In genomic region chr11:53466231-53466971, GRCm38 (mm10) we compare ENCODE assay signal across 8 mouse cellular contexts. TPM values are rescaled to one million over a fixed set of nuclear protein-coding genes. Genes with fewer than 3 reads are reported as not detected.
DNase-seq lines count a peak whose midpoint lies in the region; ATAC-seq lines count a peak whose summit lies in the region.

No protein-coding gene starts in this region.

- H3K4me2 ChIP-seq in hindbrain, embryonic 11.5 days (replicated peaks; ENCODE audit: low read depth, low read length), result peak overlapping the region; percentile 40
- peak overlapping the region; percentile 62 for H3K4me2 ChIP-seq in lung, embryonic 16.5 days (ENCODE audit: low read depth, low read length)

- peak overlapping the region; percentile 25 for H3K4me3 ChIP-seq in hindbrain, embryonic 11.5 days (ENCODE audit: low read depth, low read length)
- peak overlapping the region; percentile 37 for H3K4me3 ChIP-seq in lung, embryonic 16.5 days (ENCODE audit: low read length)

- H3K27me3 ChIP-seq in hindbrain, embryonic 11.5 days (ENCODE audit: control insufficient read depth, insufficient read depth, low read length), result peaks cover 66% of the 10 kb centered on the region
- peaks cover 50% of the 10 kb centered on the region for H3K27me3 ChIP-seq in lung, embryonic 16.5 days (ENCODE audit: control insufficient read depth, insufficient read depth, low read depth, low read length)

- H3K9me3 ChIP-seq in hindbrain, embryonic 11.5 days (ENCODE audit: control insufficient read depth, low read length), result no peaks in the 10 kb centered on the region
- H3K9me3 ChIP-seq in lung, embryonic 16.5 days (ENCODE audit: control insufficient read depth, low read length), result no peaks in the 10 kb centered on the region

- peak; percentile 21; the same call in 1 of the 2 replicates for ATAC-seq in hindbrain, embryonic 11.5 days (ENCODE audit: low FRiP score)
- peak; percentile 65 for ATAC-seq in lung, embryonic 16.5 days (ENCODE audit: low read depth)

- WGBS in hindbrain, embryonic 11.5 days, result 3% methylated on average over 40 of the region's 40 CpGs
- 6% methylated on average over 40 of the region's 40 CpGs for WGBS in lung, embryonic 16.5 days

- H3K36me3 ChIP-seq in hindbrain, embryonic 11.5 days (ENCODE audit: control insufficient read depth, insufficient read depth, low read length), result no peaks in the 10 kb centered on the region
- H3K36me3 ChIP-seq in lung, embryonic 16.5 days (ENCODE audit: control insufficient read depth, insufficient read depth, low read length), result no peaks in the 10 kb centered on the region

- peaks cover 10% of the 10 kb centered on the region for H3K4me1 ChIP-seq in hindbrain, embryonic 11.5 days (replicated peaks; ENCODE audit: control insufficient read depth, insufficient read depth, low read length)
- H3K4me1 ChIP-seq in lung, embryonic 16.5 days (replicated peaks; ENCODE audit: control insufficient read depth, insufficient read depth, low read length), result peaks cover 13% of the 10 kb centered on the region; the same call in 1 of the 2 replicates

- H3K27ac ChIP-seq in hindbrain, embryonic 11.5 days (ENCODE audit: low read depth, low read length), result no peak overlapping the region
- no peak overlapping the region for H3K27ac ChIP-seq in lung, embryonic 16.5 days (ENCODE audit: low read length)

- DNase-seq in R1 (ENCODE audit: low read depth, low spot score), result peak; percentile 91
- DNase-seq in cerebellum, postnatal 14 days, result peak; percentile 92 to 95
- peak; percentile 75 to 78 for DNase-seq in frontal cortex, postnatal 25 days (ENCODE audit: low spot score in 2 of 2)
- DNase-seq in hindbrain, embryonic 11.5 days (ENCODE audit: low spot score), result peak; percentile 89
- peak; percentile 77 for DNase-seq in layer of hippocampus, adult 9-11 months
- peak; percentile 70 for DNase-seq in ovary, postnatal 14 days (ENCODE audit: low spot score)
- peak; percentile 78 for DNase-seq in urinary bladder, postnatal 25 days (ENCODE audit: low spot score)

- H3K9ac ChIP-seq in hindbrain, embryonic 11.5 days (ENCODE audit: low read depth, low read length), result peak overlapping the region; percentile 56
- H3K9ac ChIP-seq in lung, embryonic 16.5 days (ENCODE audit: low read length), result peak overlapping the region; percentile 60

RNA-seq across cellular contexts. Expression of gene Gm9837, which starts 3.9 kb away (rescaled TPM):
- polyA plus RNA-seq in hindbrain, embryonic 11.5 days (2014; fragmentation: Nextera tagmentation; extraction: Ambion mirVana), result not detected in 2 replicates
- polyA plus RNA-seq in lung, embryonic 16.5 days (2015; fragmentation: Nextera tagmentation; extraction: Ambion mirVana), result not detected in 2 replicates

RNA-seq across cellular contexts. Expression of gene Shroom1, which starts 9.4 kb away (rescaled TPM):
- polyA plus RNA-seq in hindbrain, embryonic 11.5 days (2014; fragmentation: Nextera tagmentation; extraction: Ambion mirVana), result 2.1 and 2.9 TPM in 2 replicates
- polyA plus RNA-seq in lung, embryonic 16.5 days (2015; fragmentation: Nextera tagmentation; extraction: Ambion mirVana), result 1.9 and 2.8 TPM in 2 replicates

RNA-seq across cellular contexts. Expression of gene Gm10447, which starts 9.5 kb away (rescaled TPM):
- 0.19 TPM in 1 of 2 replicates, not detected in the other for polyA plus RNA-seq in hindbrain, embryonic 11.5 days (2014; fragmentation: Nextera tagmentation; extraction: Ambion mirVana)
- 0.06 TPM in 1 of 2 replicates, not detected in the other for polyA plus RNA-seq in lung, embryonic 16.5 days (2015; fragmentation: Nextera tagmentation; extraction: Ambion mirVana)

RNA-seq across cellular contexts. Expression of gene Gm9945, which starts 13.6 kb away (rescaled TPM):
- not detected in 2 replicates for polyA plus RNA-seq in hindbrain, embryonic 11.5 days (2014; fragmentation: Nextera tagmentation; extraction: Ambion mirVana)
- polyA plus RNA-seq in lung, embryonic 16.5 days (2015; fragmentation: Nextera tagmentation; extraction: Ambion mirVana), result not detected in 2 replicates

RNA-seq across cellular contexts. Expression of gene Sowaha, which starts 13.7 kb away (rescaled TPM):
- 0.06 and 0.25 TPM in 2 replicates for polyA plus RNA-seq in hindbrain, embryonic 11.5 days (2014; fragmentation: Nextera tagmentation; extraction: Ambion mirVana)
- polyA plus RNA-seq in lung, embryonic 16.5 days (2015; fragmentation: Nextera tagmentation; extraction: Ambion mirVana), result 0.13 and 0.25 TPM in 2 replicates
